Mouse (Mus musculus): ENCODE measurements around the gene Lamtor2. TPM values are rescaled to one million over a fixed set of nuclear protein-coding genes. Genes with fewer than 3 reads are reported as not detected.

Lamtor2 gene
- total RNA-seq, 2 experiments from 2014 or later = 90.8 to 95.9 TPM

DNA sequence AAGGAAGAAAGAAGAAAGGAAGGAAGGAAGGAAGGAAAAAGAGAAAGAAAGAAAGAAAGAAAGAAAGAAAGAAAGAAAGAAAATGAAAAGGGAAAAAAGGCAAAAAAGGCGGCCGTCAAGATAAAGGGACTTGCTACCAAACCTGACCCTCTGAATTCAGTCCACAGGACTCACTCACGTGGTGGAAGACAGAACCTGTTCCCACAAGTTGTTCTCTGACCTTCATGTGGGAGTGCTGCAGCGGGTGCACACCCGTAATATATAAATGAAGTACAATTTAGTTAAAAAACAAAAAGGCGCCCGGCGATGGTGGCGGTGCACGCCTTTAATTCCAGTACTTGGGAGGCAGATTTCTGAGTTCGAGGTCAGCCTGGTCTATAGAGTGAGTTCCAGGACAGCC, 24.2 kb downstream of the Lamtor2 start:
- no peak for DNase-seq (ENCODE audit: low spot score)

DNA sequence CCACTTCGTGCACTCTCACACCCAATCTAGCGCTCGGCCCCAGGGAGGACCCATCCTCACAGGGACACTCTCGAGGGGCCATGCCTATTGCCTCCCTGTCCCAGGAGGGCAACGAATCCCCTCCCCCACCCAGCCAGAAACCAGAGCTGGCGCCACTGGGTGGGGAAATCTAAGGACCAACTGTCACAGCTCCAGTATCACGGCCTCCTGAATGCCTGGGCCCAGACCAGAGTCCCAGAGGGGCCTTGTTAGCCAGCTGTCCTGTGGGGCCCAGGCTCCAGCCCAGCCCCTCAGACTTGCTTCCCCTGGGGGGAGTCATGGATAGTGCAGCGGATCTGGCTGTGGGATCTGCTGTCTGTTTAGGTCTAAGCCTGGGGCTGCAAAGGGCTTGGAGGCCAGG, 25.3 kb downstream of the Lamtor2 start:
- DNase-seq (ENCODE audit: low spot score) = no peak

DNA sequence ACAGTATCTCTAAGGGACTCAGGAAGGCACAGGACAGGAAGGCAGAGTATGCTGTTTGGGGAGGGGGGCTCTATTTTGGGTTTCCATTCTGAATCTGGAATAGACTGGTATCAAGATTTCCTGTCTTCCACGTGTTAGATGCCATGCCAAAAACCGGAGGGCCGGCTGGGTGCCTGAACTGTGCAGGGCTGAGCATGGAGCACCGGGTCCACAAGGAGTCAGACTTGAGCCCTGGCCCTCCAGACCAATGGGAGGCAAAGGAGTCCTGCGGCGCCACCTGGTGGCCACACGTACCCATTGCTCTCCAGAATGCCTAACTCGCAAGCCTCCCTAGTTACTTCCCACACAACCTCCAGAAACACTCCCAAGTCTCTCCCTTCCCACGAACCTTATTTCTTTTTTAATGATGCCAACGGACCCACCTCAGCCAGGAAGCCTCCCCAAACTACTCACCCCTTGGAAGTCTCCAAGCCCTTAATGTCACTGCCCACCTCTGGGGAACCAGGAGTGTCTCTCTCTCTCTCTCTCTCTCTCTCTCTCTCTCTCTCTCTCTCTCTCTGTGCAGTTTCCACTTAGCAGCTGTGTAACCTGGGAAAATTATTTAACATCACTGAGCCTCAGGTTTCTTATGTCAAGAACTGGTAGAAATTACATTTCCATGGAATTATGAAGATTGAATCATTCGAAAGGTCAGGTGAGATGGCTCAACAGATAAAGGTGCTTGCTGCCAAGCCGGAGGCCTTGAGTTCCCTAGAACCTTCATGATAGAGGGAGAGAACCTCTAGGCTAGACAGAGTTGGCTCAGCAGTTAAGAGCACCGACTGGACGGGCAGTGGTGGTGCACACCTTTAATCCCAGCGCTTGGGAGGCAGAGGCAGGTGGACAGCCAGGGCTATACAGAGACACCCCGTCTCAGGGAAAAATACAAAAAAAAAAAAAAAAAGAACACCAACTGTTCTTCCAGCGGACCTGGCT, 26.4 kb downstream of the Lamtor2 start:
- peak; percentile 87 for DNase-seq (ENCODE audit: low spot score)

DNA sequence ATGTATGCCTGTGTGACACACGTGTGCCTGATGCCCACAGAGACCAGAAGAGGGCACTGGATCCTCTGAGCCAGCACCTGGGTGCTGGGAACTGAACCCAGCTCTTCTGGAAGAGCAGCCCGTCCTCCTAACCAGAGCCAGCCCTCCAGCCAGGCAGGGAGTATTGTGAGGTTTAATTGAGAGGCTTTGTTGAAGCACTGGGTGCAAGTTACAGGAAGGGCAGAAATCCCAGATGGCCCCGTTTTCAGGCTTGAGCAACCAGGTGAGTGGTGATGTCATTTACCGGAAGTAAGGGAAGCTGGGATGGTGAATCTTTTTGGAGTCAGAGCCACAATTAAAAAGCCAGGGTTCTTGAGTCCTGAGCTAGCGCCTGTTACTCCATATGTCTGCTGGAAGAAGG, 27.9 kb downstream of the Lamtor2 start:
- no peak for DNase-seq (ENCODE audit: low spot score)

DNA sequence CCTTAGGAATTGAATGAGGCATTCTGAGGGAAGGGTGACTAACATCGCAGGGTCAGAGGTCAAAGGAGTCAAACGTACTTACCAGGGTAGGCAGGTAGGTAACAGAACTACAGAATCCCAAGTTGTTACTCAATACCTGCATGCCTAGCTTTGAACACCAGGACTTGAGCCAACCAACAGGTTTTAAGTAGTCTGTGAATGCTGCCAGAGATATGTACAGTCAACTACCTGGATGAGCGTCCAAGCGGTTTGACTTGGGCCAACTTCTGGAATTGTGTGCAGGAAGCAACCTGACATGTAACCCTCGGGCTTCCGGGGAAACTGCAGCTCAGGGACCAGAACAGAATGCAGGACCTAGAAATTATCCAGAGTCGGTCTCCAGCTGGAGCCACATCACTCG, 29.8 kb downstream of the Lamtor2 start:
- DNase-seq (ENCODE audit: low spot score) = no peak

DNA sequence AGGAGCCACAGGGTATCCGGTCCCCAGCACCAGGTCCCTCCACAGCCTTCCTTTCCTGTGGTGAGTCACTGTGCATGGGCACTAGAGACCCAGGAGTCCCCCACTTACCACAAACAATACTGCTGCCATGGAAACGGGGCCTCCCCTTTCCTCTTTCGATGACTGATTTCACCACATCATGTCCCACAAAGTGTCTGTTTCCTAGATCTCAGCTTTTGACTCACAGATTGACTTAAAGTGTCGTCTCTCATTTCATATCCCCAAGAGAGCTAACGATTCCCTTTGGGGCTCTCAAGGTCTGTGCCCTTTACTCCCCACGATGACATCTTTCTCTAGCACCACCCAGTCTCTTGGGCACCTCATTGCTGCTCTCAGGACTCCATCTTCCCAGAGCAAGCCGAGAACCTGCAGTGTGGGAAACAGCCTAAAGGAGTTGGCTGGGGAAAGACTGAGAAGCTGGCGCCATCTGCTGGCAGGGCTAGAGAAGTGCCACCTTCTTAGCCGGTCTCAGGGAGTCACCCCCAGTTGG, 31.0 kb downstream of the Lamtor2 start:
- DNase-seq (ENCODE audit: low spot score) = peak; percentile 74

DNA sequence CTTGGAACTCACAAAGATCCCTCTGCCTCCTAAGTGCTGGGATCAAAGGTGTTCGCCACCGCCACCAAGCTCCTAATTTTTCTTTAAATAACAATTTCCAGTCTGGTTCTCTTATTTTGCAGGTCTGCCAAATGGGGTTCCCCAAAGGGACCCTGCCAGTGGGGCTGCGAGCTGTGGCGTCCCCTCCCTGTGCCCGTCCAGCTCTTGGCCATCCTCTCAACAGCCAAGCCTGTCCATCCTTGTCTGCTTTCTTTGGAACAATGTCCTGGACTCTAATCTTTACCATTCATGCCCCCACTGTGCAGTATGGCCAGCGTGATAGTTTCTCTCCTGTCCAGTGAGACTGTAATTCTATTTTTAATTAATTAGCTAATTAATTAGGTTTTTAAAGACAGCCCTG, 31.7 kb downstream of the Lamtor2 start:
- no peak for DNase-seq (ENCODE audit: low spot score)

DNA sequence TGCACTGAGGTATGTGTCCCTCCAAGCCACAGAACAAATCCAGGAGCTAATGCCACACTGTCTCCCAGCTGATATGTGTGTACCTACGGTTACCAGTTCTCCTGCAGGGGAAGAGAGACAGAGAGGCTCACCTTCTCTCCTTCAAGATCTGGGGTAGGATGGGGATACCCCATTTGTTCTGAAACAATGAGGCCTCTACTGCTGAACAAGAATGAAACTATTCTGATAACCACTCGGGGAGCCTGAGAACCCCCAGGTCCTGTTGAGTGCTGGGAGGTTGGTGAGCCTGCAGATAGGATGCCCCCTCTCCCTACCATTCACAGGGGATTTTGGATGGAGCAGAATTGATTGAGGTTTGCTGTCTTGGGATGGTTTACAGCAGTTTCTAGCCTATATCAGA, 32.8 kb downstream of the Lamtor2 start:
- no peak for DNase-seq (ENCODE audit: low spot score)

DNA sequence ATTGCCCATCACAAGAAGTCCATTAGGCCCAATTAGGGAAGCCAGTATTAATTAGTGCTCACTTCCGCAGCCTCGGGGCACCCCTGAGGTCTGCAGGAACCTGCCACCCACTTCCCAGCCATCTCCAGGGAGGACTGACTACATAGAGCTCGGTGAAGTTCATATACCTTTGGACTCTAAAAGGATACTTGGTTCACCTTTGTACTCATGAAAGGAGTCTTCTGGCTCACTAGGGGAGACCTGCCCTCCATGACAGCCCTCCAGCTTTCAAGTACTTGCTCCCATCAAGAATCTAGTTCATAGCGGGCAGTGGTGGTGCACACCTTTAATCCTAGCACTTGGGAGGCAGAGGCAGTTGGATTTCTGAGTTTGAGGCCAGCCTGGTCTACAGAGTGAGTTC, 34.5 kb downstream of the Lamtor2 start:
- DNase-seq (ENCODE audit: low spot score) = no peak

DNA sequence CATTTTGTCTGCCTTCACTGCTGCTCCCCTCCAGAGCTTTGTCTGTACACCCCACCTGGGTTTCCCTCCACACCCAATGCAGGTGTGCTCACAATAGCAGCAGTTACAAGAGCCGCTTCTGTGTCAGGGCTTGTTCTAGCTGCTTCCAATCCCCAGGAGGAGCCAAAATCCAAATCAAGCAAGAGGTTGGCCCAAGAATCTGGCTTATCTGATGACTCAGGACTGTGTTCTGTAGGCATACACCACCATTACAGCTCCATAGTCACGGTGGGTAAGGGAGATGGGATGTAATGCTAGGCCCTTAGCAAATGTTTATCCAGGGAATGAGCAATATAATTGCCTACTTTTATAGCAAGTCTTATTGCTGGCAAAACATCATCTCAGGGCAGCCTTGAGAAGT, 36.5 kb downstream of the Lamtor2 start:
- no peak for DNase-seq (ENCODE audit: low spot score)

DNA sequence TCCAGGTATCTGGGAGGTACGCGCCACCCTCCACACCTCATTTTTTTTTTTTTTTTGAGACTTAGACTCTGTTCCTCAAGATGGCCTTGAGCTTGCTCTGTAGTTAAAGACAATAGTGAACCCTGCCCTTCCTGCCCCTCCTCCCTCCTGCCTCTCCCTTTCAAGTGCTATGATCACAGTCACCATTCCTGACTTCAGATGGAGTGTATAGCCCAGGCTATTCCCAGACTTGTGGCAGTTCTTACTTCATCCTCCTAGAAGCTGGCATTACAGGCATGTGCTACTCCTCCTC, 37.8 kb downstream of the Lamtor2 start:
- no peak for DNase-seq (ENCODE audit: low spot score)

DNA sequence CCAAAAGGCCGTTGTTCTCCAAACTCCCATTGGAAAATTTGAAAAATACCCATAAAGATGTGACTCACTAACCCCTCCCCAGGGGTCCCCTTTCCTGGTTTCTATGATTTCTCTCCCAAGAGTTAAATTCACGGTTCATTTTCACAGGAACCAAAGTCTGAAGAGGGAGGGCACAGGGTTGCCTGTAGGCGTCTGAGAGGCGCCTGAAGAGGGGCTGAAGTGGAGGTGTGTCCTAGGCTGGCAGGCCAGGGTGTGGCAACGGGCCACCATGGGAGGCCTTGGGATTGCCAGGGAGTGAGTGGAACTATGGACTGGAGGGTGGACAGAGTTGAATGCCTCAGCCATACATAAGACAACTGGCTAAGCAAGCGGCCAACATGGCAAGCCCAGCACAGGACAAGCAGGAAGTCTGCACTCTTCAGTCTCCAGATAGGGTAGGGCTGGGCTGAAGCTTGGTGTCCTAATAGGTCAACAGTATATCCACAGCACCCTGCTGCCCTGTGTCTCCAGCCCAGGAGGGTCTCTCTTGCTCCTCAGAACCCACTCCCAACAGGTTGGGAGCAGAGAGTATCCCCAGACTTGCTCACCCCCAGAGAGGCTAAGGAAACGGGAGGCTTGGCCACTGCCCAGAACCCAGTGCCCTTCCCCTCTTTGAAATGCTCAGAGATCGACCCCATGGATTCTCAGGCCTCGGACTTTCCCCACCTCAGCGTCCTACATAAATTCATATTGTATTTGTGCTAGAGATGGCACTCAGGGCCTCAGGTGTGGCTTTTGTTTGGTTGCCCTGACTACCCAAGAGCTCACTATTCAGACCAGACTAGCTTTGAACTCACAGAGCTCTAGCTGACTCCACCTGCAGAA, 38.4 kb downstream of the Lamtor2 start:
- DNase-seq (ENCODE audit: low spot score) = no peak

DNA sequence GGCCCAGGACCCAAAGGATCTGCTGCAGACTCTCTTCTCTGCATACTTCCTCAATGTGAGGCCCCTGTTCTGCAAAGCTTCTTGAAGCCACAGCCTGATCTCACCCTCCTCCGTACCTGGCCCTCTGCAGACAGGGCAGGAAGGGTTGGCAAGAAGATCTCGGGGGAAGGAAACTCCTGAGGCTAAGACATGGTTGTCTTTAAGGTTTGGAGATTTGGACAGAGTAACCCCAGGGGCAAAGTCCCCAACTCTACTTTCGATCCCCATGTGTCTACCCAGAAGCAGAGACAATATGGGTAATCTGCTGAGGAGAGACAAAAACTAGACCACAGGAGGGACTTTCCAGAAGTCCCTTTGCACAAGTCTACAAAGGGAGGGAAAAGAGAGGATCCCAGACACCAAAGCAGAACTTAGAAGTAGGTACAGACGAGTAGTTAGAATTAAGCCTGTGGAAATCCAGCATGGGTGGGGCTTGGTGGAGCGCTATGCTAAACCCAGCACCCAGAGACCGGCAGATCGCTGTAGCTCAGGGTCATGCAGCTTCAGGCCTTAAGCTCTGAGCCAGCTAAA, 39.2 kb downstream of the Lamtor2 start:
- no peak for DNase-seq (ENCODE audit: low spot score)

DNA sequence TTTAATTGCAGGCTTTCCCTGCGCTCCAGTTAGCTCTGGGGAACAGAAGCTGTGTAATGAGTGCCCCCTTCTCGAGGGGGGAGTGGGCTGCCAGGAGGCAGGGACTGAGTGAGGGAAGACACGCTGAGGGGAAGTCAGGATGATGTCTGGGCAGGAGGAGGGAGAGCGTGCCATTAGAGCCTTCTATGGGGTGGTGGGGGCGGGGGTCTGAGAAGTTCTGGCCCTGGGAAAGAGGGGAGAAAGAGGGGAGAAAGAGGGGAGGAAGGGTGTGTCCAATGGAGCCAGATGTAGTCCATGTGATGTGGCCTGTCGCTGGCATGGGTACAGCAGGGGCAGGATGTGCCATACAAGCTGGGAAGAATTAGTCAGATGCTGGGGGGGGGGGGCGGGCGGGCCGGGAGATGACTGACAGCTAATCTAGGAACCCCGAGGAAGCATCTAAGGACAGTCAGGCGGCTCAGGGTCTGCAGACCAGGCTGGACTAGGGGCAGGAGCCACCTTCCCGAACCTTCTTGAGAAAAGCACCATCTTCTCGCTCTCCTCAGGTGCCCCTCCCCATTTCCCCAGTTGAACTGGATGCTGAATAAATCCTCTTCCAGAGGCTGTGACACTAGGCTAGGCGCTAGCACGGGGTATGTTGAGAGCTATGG, 39.9 kb downstream of the Lamtor2 start:
- no peak for DNase-seq (ENCODE audit: low spot score)

DNA sequence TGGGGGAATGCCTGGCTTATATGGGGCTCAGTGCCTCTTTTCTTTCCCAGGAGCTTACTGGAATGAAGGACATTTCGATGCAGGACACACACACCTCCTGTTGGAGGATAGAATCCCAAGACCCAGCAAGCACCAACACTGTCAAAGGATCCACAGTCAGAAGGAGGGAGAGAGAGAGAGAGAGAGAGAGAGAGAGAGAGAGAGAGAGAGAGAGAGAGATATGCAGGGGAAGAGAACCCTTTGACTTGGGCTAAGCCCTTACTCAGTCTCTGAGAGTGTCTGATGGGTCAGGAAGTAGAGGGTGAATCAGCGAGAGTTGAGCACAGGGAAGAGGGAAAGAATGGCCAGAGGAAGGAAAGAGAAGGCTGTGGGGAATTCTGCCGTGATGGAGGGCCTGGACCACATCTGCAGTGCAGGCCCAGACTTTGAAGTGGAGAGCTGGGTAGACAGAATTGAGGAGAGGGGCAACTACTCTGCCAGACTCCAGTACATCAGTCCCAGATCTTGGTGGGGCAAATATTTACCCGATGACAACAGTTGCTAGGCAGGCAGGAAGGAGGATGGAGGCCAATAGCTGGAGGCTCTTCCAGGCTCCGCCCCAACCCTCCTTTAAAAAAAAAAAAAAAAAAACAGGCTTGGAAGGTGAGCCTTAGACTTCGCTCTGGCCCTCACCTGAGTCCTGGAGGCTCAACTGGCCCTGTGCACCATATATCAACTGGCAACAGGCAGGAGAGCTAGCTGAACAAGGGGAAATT, 40.6 kb downstream of the Lamtor2 start:
- no peak for DNase-seq (ENCODE audit: low spot score)

DNA sequence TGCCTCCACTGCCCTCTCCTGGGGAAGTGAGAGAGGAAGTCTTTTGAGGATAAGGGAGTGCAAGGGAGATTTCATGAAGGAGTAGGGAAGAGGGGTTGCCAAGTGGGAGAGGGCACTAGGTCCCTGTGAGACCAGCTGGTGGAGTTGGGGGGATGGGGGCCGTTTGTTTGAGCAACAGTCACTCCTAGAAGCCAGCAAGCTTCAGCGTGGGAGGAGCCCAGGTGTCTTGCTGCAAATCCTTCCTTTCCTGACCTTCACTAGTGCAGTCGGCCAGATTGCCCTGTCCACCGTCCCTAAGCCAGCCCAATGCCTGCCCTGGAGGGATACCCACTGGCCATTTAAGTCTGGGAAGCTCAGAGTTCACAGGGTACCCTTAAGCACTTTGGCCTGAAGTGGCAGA, 41.3 kb downstream of the Lamtor2 start:
- DNase-seq (ENCODE audit: low spot score) = no peak

DNA sequence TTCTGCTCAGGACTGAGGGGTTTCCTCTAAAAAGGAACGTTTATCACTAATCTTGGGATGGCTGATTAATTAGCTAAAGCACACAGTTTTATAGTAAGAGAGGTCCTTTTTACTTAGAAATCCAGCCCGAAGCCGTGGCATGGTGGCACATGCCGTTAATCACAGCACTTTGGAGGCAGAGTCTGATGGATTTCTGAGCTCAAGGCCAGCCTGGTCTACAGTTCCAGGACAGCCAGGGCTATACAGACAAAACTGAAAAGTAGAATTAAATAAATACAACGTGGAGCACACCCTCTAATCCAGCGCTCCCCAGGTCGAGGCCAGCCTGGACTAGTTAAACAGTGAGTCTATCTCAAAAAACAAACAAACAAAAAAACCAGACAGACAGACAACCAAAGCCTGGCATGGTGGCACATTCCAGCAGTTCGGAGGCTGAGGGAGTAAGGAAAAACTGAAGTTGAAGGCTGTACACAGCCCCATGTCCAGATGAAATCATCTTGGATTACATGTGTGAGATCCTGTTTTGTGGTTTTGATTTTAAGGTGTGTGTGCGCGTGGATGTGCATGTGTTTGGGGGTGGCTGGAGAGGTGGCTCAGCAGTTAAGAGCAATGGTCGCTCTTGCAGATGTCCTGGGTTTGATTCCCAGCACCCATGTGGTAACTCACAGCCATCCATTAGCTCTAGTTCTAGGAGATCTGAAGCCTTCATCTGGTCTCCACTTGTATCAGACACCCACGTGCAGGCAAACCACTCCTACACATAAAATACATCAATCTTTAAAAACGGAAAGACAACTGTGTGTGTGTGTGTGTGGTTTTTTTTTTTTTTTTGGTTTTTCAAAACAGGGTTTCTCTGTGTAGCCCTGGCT, 42.2 kb downstream of the Lamtor2 start:
- no peak for DNase-seq (ENCODE audit: low spot score)

DNA sequence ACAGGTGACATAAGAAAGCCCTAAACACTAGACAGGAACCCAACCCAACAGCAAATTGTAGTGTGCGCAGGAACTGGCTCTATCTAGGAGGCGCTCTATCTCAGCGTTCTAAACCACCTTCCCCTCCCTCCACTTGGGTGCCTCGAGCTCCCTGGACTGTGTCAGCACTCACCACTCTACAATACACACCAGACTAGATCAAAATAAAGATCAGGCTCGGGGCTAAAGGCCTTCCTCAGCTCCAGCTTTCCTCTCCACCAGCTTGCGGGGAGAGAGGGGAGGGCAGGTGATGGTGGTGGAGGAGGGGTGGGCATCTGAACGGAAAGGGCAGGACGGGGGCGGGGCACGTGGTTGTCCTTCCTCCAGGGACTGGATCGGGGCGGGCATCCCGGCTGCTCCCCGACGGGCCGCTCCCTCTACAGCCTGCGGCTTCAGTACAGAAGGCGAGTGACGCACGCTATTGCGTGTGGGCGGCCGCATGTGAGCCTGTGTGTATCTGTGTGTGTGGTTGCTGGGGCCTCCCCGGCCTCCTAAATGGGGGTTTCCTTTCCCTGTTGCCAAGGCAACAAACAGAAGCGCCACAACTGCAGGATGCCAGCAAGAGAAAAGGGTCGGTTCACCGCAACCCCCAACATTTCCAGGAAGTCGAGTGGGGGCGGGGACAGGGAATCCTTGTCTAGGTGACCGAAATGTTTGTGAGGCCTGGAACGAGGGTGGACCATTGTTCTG, 43.0 kb downstream of the Lamtor2 start, which contains the start of gene Lmna:
Gene Lmna, minus strand, starts transcription at position 265 of the 729 bp plus-strand sequence.
- peak; percentile 93 for DNase-seq (ENCODE audit: low spot score)

DNA sequence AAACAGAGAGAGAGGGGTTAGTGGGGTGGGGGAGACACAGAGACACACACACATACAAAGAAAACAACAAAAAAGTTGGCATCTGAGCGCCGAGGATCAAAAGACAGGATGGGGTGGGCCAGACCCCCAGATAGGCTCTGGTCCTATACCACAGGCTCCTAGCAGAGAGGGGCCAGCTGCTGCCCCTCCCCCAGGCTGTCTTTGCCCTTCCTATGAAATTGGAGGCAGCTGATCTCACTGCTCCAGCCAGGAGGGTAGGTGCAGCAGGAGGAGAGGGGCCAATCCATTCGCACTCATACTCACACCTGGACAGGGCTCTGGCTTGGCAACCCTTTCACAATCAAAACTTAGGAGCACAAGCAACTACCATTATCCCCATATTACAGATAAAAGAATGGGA, 43.6 kb downstream of the Lamtor2 start:
- DNase-seq (ENCODE audit: low spot score) = no peak

All from gastrocnemius, adult 18-20 months (tissue).